Mouse (Mus musculus) adrenal gland, postnatal 14 days (tissue): ENCODE measurements around the gene Tacc3. TPM values are rescaled to one million over a fixed set of nuclear protein-coding genes. Genes with fewer than 3 reads are reported as not detected.

Experiments
- DNase-seq: peaks from one replicate; pipeline ENCODE4 v3.0.0; 2021; ENCODE audit warnings: mixed read lengths
- total RNA-seq: library from RNA; stranded (reverse); gene quantifications from 2 replicates; pipeline ENCODE4 v1.2.3, GENCODE M21; 2021

The Tacc3 gene
- total RNA-seq, 1 experiment from 2014 or later: 16.8 TPM

DNA sequence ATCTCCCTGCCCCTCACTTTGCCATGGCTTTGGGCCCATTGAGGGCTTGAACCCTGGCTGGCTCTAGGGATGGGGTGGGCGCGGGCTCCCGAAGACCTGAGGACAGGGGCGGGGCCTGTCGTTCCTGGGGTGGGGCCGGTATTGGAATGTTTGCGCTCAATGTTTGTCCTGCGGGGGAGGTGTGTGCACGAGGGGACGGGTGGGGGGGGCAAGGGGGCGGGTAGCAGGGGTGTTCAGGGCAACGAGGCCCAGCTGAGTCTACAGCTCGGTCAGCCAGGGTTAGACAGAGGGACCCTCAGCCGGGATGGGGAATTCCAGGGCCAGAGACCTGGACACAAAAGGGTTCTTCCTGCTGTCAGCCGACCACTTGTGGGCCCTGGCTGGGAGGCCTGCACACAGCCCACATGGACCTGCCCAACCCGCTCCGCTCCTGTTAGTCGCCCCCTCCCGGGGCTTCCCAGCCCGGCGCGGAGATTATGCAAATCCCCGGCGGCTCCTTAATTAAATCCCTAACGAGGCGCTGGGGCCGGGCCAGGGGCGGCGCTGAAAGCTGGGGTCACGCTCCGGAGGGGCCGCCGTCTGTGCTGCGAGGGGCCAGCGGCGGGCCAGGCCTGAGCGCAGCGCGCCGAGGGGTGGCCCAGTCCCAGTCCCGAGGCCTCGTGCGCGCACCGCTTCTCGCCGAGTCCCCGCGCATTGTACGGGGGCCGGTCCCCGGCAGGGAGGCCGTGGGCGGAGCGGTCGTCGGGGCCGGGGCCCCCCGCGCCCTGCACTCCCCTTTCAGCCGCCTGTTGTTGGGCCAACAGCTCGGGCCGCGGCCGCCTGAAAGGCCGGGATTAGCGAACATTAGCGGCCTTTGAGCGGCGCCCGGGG lies 37.2 kb downstream of the Tacc3 start:
- peak; percentile 52 for DNase-seq

DNA sequence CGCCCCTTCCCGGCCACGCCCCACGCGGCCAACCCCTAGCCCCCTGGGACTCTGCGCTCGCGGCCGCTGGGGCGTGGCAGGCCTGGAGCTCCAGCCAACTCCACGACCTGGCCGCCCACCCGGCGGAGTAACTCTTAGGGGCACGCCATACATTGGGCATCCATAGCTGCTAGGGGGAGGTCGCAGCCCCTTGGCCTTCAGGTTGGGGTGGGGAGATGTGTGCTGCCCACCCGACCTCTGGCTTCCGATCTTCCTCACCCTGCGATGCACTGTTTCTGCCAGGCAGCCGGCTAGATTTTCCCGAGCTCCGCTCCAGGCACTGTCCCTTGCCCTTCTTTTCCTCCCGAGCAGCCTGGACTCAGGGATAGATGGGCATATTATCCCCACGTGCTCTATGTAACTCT lies 37.8 kb downstream of the Tacc3 start:
- no peak for DNase-seq

DNA sequence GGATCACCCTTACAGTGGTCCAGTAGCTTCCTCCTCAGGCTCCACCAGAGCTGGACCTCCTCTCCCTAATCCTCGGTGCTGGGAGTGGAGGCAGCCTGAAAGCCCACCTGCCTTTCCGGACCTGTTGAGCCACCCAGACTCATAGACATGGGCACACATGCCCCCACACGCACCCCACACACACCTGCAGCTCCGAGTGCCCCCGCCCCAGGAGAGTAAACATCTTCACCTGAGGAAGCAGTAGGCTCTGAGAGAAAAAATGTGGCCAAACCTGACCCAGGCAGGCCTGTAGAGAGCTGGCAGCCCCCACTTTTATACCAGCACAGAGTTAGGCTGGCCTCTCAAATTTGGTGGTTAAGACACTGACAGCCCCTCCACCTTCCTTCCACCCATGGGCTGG lies 38.5 kb downstream of the Tacc3 start:
- DNase-seq: no peak

DNA sequence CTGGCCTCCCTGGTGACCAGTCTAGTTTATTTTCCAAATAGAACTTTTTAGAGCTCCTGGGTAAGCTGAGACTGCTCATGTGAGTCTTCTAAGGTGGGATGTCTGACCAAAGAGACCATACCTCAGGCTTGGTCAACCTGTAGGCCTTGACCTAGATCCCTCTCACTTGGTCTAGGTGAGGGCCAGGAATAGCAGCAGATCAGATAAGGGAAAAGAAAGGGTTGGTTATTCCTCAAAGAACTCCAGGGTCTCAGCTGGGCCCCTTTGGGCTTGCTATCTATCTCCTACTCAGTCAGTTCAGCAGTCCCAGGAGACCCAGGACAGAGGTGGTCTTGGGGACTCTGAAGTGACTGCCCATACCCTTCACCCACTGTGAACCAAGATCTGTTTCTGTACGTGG lies 39.6 kb downstream of the Tacc3 start:
- no peak for DNase-seq

DNA sequence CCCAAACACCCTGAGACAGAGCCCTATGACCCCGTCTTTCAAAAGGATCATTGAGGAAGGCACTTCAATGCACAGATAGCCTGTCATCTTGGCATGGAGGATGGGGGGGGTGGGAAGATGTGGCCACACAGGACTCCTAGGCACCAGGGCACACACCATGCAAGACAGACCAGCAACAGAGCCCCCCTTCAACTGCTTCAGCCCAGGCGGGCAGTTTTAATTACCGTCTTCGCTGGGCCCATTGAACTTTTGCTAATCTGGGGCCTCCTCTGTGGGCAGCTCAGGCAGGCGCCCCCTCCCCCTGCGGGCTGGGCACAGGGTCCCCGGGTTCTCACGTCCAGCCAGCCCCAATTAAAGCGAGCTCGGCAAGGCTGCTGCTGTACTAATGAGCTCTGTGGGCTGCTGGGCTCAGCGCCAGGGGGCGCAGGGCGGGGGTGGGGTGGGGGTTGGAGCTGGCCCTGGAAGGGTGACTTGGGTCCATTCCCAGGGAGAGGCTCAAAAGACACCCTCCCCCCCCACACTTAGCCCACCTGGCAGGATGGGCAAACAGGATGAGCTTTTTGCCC lies 40.1 kb downstream of the Tacc3 start:
- DNase-seq: no peak

DNA sequence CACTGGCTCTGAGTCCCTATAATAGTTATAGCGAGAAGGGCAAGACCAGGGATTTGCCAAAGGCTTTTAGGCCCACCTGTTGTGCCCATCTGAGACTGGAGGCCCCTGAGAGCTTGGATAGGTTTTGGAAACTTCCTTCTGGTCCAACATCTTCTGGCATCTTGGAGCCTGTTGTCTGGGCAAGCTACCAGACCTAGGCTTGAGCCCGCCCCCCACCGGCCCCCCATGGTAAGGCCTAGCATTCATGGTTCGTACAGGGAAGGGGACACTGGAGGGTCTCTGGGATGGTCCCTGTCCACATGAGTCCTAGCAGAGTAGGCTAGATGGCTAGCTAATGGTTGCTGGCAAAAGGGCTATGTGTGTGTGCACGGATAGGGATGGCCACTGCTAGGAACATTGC lies 40.7 kb downstream of the Tacc3 start:
- DNase-seq: no peak

DNA sequence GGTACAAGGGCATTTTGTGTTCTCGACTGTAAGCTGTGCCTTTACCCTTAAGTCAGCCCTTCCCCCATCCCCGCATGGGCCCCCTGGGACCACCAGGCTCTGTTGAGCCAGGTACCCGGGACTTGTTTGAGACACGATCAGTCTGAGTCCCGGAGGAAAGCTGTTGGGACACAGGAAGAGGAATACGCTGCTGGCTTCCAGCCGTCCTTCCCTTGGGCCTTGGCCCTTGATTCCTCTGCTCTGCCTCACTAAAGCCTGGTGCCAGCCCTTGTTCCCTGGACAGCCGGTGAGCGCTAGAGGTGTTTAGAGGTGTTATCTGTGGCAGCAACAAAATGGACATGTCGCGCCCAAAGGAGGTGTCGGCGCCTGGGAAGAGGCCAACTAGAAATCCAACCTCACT lies 42.1 kb downstream of the Tacc3 start:
- DNase-seq: peak; percentile 68

DNA sequence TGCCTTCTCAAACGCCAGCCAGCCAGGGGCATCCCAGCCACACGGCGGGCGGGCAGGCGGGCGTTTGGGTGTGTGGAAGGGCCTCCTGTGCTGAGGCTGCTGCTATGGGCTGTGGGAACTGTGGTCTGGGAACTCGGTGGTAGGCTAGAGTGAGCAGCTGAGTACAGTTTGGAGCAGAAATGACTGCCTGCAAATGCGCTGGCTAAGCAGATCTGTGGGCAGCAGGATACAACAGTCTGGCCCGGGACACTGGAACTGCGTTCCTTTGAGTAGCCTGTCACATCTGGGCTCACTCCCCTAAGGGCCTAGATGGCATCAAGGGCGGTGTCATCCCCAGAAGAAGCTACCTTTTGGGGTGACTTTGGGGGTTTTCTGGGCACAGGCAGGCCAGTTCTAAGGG lies 43.9 kb downstream of the Tacc3 start:
- DNase-seq: no peak

DNA sequence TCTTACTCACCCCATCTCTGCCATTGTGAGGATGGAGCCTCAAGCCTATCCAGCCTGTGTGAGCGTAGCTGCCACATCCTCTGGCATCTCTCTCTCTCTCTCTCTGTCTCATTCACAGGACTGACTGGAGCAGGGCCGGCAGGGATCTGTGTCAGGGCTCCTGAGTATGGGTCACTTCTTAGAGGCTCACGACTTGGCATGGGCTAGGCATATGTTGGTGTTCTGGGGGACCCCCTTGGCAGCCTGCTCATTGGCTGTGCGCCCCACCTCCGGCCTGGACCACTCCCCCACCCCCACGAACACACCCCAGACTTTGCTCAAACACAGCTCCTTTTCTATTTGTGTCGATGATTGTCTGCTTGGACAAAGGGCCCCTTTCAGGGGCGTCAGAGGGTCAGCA lies 46.1 kb downstream of the Tacc3 start:
- DNase-seq: no peak

DNA sequence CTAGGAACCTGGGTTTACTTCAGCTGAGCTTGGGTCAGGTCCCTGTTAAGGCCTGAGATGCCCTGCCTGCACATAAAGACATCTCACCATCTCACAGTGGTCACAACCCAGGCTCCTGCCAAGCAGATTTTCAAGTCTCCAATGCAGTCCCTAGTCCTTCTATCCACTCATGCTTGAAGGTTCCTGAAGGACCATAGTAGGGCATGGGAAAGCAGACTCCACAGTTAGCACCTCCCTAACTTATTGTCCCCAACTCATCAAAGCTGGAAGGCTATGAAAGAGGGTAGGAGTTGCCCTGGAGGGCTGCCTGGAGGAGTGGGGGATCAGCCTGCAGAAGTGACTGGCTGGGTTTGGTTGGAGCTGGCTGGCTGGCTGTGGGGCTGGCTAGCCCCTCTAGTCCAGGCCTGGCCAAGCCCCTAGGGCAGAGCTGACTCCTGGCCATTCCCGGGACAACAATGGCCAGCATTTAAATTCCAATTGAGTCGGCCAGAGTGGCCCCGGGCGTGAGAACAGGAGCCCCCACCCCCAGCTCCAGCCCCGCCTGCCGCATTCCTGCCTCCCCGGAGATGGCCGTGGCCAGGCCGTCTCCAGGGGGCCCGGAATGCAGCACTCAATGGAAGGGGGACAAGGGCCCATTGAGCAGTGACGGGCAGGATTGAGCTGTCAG lies 47.1 kb downstream of the Tacc3 start:
- DNase-seq: no peak

DNA sequence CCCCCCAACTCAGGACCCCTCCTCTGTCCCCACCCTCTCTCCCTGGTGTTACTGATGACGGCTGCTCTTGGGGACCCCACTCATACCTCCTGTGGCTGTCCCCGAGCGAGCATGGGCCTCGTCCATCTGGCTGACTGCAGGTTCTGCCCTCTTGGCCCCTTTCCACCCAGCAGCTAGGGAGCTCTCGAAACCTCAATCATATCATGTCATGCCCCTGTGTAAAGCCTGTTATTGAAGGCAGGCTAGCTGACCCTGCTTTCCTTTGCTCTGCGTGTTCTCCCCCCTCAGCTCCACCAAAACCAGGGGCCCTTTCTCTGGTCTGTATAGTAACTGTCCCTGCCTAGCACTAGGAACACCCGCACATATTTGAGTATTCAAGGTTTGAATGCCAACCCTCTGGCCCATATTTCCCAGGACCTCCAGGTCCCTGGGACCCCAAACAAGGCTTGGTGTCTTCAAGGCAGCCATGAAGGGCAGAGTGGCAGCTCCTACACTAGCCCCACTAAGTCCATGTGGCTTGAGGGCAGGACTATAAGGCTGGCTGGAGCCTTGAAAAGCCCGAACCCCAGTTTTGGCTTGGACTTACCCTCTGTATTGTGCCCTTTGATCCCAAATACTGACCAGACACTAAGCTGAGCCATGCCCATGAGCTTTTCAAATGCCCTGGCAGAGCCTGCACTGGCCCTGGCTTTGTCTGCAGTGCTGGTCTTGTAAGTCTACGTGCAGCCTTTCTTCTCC lies 47.9 kb downstream of the Tacc3 start:
- DNase-seq: no peak

DNA sequence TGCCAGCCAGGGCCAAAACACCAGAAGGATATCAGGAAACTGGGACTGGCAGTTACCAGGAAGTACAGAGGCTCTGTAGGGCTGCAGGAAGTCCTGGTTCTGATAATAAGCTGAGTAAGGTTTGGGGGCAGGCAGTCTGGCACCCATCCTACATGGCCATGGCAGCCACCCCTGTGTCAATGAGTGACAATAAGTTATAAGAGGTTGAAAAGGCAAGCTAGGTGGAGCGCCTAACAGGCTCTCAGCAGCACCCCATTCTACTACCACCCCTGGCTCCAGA lies 48.4 kb downstream of the Tacc3 start:
- no peak for DNase-seq

DNA sequence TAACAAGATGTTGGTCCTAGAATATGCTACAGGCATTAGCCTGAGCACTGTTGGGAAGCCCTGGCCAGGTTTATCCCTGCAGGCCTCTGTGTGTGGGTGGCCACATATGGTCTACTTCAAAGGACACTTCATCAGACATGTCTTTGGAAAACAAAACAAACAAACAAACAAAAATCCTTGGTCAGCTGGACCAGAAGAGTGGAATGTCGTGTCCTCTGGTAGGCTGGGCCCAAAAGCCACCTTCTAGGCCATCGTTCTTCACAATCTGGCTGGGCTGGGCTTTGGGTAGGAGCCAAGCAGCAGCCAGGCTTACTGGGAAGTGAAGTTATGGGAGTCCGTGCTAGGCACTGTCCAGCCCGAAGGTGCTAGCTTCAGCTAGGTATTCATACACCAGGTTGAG lies 49.2 kb downstream of the Tacc3 start:
- DNase-seq: no peak

DNA sequence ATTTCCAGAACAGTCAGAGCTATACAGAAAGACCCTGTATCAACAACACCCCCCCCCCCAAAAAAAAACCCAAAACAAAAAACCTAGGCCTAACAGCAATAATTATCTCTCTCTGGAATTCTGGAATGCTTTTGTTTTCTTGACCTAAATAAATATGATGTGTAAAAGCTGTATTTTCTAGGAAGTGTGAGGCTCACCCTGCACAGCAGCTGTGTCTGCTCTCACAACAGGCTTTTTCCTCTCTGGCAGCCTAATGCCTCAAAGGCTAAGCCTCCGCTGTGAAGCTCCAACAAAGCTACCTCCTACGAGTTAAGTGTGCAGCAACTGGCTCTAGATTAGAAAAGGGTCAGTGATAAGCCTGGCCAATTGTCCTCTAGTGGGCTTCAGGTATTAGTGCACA lies 51.1 kb downstream of the Tacc3 start:
- no peak for DNase-seq

DNA sequence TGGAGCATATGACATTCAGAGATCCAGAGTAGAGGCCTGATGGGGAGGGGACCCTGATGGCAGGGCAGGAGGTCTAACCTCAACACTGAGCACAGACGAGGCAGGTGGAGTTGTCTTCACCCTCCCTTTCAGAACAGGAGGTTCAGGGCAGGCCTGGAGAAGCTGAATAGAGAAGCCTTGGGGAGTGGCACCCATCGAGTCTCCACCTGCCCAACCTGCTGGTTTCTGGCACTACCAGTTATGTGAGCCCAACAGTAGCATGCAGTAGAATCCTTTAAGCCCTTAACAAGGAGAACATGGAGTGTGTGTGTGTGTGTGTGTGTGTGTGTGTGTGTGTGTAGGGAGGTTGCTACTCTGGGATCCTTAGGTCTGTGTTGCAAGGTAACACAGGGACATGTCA lies 54.6 kb downstream of the Tacc3 start:
- no peak for DNase-seq

DNA sequence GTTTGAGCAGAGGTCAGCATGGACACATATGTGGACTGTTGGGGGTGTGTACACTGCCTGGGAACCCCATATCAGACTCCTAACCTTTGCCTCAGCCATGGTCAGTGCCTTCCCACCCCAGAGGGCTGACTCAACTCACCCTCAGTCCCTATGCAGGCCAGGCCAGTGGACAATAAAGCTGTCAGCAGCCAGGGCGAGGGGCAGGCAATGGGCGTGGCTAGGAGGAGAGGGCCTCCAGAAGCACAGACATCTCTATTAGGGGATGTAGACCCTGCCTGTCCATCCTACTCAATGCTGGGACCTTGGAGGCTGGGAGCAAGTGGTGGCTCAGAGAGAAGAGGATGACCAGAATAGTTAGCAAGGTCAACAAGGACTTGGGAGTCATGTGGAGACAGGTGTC lies 57.3 kb downstream of the Tacc3 start:
- DNase-seq: no peak

DNA sequence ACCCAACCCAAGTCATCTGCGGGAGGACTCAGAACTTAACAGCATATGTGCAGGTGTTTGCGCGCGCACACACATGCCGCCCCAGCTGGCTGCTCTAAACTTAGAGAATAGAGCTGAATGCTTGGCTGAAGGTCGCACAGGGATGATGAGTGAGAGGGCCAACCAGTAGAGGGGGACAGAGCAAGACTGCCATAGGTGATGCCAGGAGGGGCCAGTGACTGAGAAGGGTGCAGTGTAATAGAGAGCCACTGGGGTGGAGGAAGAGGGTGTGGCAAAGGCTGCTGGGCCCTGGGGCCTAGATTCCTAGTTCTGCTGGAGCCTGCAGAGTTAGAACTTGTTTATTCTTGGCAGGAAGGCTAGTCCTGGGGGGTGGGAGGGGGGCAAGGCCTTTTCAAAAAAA lies 58.5 kb downstream of the Tacc3 start:
- no peak for DNase-seq

DNA sequence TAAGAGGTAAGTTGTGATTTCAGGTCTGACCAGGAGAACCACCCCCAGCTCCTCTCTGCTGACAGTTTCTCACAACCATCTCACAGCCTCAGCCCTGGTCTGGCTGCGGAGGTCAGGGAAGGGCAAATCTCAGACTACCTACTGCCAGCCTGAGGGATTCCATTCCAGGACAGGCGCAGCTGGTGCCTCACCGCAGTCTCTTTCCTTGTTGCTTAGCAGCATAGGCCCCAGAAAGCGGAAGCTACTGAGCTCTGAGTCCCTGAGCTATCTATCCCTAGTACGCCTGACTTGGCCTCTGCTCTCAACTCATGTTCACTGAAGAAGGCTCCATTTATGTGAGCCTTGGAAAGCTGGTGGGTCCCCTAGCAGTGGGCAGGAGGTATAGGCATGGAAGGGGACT lies 60.5 kb downstream of the Tacc3 start:
- DNase-seq: no peak

DNA sequence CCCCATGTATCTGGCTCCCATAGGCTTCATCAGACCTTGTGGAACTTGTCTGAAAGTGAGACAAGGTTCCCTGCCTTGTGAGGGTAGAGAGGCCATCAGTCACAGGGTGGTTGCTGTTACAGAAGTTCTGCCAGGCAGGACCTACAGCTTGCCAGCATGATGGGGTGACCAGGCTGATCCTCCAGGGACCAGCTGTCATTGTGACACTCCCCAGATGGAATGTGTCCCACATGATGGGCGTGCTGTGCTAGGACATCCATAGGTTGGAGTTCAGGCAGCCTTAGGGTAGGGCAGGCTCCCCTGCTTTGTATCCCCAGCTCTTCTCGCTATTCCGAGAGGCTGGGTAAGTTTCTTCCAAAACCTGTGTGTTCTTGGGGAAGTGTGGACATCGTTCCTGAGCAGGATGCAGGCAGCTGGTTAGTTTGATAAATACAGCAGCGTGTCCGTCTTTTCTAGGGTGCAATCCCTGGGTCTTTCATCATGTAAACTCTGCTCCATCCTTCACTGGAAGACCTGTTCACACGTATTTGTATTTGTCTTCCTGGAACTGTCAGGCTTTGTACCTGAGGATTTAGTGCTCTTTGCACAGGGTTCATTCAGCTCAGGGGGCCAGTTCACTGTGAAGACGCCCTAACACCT lies 63.0 kb downstream of the Tacc3 start:
- DNase-seq: no peak

DNA sequence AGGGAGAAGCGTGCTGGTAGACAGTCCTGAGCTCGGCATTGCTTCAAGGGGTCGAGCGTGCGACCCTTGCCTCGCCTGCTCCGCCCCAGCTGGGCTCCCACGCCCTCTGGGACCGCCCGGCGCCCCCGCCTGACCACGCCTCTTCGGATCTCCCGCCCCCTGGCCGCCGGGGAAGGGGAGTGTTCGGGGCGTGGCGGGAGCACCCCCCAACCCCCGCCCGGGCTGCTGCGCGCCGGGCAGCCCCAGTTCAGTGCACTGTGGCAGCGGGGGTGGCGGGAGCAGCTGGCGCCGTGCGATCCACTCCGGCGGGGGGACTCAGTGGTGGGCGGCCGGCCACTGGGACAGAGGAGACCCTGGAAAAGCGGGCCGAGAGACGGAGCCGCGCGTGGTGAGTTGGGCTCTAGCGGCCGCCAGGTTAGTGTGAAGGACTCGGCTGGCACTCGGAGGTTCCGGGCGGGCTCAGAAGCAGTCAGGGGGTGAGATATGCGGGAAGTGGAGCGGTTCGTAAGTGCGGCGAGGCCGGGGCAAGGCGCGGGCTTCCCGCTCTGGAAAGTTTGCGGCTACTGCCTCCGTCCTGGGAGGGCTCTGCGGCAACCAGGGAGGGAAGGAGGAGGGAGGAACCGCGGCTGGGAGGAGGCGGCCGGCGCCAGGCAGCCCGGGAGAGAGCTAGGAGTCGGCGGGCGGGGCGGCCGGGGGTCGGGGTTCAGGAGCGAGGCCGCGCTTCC lies 63.8 kb downstream of the Tacc3 start, which contains the start of gene Fgfr3:
TSS of gene Fgfr3 (plus strand) at position 134 of the 725 bp plus-strand sequence.
- peak; percentile 77 for DNase-seq

DNA sequence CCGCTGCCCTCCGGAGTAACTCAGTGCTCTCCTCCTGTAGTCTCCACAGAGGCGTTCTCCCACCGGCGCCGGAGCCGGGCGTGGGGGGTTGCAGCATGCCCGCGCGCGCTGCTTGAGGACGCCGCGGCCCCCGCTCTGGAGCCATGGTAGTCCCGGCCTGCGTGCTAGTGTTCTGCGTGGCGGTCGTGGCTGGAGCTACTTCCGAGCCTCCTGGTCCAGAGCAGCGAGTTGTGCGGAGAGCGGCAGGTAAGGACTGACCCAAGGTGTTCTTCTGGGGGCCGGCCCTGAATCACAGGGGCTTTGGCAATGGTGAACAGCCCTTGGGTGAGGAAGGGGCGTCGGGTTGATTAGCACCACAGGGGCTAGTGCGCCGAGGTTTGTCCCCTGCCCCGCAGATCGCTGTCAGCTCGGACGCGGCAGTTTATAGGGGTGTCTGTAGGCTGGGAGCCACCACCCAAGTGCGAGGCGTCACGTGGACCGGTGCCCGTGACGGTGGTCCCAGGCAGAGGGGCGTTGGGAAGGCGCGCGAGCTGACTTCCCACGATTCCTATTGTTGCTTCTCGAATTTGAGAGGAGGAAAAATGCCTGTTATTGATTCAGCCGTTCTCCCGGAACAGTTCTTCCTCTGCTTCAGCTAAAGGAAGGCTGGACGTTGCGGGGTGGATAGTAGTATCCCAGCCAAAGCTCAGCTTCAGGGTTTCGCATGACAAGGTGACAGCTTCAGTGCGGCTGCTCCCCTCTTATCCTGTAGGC lies 64.5 kb downstream of the Tacc3 start:
- no peak for DNase-seq
